Mouse (Mus musculus) ovary, postnatal 36 days (tissue): ENCODE results near the gene Crybg1.

ENCODE experiments used
- DNase-seq: peaks from one replicate; pipeline ENCODE4 v3.0.0; 2022; ENCODE audit warnings: low spot score, mixed read lengths

The Crybg1 gene

DNA sequence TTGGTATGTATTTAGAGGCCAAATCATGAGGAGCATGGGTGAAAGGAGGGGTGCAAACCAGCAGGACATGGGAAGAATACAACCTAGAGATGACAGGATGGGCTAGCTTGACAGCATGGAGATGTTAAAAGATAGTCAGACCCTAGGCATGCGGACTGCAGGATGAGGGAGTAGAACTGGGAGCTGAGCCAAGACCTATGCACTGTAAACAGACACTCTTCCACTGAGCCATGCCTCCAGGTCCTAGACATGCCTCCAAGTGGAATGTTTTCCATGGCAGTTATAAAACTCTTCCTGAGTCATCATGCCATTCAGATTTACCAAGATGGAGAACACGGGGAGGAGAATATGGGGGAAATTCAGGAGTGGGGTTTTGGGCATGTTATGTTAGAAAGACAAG, 53.9 kb downstream of the Crybg1 start:
- no peak for DNase-seq

- DNase-seq = no peak
These were observed 56.9 kb downstream of the Crybg1 start for GRCm38 (mm10) chr10:44091757-44092156.

- DNase-seq = no peak
These were observed 68.3 kb downstream of the Crybg1 start for GRCm38 (mm10) chr10:44080351-44080750.

GRCm38 (mm10) chr10:44078799-44079521, 69.7 kb downstream of the Crybg1 start:
- DNase-seq = no peak

- DNase-seq = peak; percentile 26
These were observed 77.6 kb downstream of the Crybg1 start for GRCm38 (mm10) chr10:44071095-44071494.

DNA sequence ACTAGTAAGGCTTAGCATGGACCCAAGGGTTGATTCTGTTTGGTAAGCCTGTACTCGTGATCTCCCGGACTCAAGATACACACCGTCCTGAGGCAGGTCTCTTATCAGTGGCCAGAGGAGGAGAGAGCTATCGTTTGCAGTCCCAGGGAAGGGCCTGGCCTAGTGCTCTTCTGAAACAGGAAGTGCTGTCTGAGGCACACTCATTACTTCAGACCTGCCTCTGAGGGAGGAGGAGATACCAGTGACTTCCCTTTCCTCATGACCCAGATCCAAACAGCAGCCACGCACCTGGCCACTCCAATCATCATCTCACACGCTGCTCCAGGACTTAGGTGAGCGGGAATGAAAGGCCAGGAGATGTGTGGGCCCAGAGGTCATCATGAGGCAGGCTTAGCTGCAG, 79.5 kb downstream of the Crybg1 start:
- no peak for DNase-seq

- DNase-seq = no peak
These were observed 82.7 kb downstream of the Crybg1 start for GRCm38 (mm10) chr10:44065848-44066360.

- no peak for DNase-seq
These were observed 85.7 kb downstream of the Crybg1 start for GRCm38 (mm10) chr10:44062981-44063380.

- no peak for DNase-seq
These were observed 97.7 kb downstream of the Crybg1 start for GRCm38 (mm10) chr10:44050913-44051312.

DNA sequence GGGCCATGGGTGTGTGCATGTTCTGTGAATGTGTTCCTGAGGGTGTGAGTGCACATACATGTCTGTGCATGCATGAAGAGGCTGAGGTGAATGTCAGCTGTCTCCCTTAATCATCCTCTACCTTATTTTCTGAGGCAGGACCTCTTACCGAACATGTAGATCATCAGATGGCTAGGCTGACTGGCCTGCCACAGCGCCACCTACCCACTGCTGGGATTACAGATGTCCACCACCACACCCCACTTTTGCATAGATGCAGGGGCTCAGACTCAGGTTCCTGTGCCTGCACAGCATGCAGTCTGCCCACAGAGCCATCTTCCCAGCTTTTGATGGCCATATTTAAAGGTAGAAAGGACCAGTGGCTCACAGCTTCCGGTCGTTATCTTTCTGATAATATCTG, 103.9 kb downstream of the Crybg1 start:
- DNase-seq = no peak

DNA sequence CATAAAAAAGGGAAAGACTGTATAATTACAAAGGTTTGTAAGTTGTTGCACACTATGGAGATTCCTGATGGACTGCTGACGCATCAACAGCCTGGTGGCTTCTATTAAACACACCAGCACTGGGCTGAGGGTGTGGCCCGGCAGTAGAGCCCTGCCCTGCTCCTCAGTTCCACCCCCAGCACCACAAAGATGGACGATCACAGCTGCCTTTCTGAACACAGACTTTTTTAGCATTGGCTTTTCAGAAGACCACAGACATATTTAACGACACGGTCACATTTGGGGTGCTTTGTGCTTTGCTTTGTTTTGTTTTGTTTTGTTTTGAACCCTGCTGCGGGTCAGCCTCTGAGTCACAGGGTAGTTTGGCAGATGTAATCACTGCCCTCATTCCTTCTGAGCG, 105.0 kb downstream of the Crybg1 start:
- no peak for DNase-seq

- no peak for DNase-seq
These were observed 109.5 kb downstream of the Crybg1 start for GRCm38 (mm10) chr10:44039185-44039584.

DNA sequence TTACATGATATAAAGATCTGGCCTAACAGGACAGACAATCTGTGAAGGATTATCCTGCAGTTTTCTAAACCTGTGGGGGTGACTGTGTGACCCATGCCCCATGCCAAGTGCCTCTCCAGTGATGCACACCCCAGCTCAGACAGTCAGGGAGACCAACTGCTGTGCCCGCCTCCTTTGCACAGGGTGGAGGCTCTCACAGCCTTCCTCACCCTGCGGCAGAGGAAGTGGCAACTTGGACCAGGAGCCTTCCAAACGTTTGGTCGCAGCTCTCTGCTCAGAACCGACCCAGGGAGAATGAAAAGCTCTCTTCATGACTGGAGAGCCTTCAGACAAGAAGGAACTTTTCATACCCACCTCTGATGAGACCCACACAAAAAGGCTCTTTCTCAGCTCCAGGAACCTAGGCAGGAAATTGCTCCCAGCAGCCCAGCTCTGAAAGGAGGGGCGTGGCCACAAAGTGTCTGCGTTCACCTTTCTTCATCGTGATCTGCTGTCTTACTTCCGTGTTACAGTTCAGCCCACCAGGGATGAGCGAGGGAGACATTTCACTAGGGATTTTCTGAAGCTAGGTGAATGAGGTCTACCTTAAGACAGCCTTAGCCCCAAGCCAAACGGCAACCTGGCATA, 110.6 kb downstream of the Crybg1 start:
- DNase-seq = no peak

- no peak for DNase-seq
These were observed 119.1 kb downstream of the Crybg1 start for GRCm38 (mm10) chr10:44029566-44029965.

DNA sequence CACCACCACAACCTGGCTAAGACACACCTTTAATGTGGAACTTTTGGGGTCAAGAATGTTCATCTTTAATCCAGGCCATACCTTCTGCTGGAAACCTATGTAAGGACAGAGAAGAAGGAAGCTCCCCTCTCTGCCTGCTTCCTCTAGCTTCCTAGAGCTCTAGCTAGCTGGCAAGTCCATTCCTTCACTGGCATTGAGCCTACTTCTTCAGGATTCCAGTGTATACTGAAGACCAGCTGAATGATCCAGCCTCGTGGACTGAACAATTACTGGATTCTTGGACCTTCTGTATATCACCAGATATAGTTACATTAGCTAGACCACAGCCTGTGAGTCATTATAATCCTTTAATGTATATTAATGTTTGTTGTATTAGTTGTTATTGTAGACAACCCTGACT, 121.4 kb downstream of the Crybg1 start:
- DNase-seq = no peak

- DNase-seq = no peak
These were observed 122.5 kb downstream of the Crybg1 start for GRCm38 (mm10) chr10:44026105-44026504.

DNA sequence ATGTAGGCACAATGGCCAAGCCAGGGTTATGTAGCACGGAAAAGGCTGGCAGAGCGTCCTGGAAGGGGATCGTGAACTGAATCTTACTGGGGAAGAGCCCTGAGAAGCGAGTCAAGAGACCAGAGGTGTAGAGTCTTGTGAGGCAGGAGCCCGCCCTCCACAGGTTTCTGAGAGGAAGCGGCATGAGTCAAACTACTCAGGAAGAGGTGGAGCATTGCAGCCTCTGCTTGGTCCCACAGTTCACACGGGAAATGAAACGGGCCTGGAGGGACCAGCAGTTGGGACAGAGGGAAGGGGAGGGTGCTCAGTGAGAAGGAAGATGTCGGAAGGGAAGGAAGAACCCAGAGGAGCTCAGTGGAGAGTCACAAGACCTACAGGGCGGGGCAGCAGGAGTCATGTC, 123.9 kb downstream of the Crybg1 start:
- DNase-seq = no peak

GRCm38 (mm10) chr10:44020141-44020540, 128.5 kb downstream of the Crybg1 start:
- no peak for DNase-seq

DNA sequence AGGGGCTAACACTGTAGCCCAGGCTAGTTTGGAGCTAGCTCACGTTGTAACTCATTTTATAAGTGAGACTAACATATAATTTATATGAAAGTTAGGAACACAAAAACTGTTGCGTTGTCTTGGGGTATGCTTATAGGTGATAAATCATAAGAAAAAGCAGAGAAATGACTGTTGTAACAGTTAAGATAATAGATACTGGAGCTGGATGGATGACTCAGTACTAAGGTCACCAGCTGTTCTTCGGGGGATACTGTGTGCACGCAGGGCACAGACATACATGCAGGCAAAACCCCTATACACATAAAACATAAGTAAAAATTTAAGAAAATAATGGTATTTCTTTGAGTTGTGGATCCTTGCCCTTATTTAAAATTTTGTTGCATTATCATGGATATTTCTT, 130.1 kb downstream of the Crybg1 start:
- DNase-seq = no peak

DNA sequence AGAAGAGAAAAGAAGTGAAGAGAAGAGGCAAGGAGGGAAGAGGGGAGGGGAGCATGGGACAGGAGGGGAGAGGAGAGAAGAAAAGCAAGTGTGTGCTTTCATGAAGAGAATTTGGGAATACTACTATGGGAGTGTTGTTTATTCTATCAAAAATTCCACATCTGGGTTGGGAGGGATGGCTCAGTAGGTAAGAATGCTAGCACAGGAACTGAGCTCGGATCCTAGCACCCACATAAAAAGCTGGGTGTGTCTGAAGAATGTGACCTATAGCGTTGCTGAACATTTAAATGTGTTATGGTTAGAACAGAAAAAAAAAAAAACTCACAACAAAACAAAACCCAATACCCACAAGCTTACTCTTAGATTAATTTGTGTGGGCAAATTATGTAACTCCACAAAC, 133.0 kb downstream of the Crybg1 start:
- no peak for DNase-seq

GRCm38 (mm10) chr10:44013885-44014284, 134.8 kb downstream of the Crybg1 start:
- no peak for DNase-seq

DNA sequence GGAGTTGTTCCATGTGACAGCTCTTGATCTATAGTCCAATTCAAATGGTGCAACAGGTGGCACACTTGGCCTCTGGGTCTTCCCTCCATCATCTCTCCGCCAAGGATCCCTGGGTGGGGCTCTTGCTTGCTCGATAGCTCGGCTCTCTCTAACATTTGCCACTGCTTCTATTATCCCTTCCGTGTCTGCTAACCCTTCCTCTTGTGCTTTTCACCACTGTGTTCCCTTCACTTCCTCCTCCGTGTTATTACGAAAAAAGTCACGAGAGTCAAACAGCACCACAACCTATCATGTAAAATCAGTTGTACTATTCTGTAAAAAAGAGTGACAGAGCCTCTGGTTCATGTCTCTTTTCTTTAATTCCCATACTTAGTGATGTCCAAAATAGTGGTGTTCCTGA, 137.2 kb downstream of the Crybg1 start:
- DNase-seq = no peak

GRCm38 (mm10) chr10:44008808-44009207, 139.8 kb downstream of the Crybg1 start:
- no peak for DNase-seq

- no peak for DNase-seq
These were observed 141.8 kb downstream of the Crybg1 start for GRCm38 (mm10) chr10:44006815-44007214.
